Mouse (Mus musculus) monocyte, adult 2 months (primary cell): ENCODE data around the gene Riox1.
"Not testable (repeated sequence)": the region's sequence is repeated elsewhere in the genome, so short reads cannot be mapped to it uniquely, and the experiment has no call there.

Experiments used
- DNase-seq, 2 experiments: peaks; one replicate each; pipeline ENCODE4 v3.0.0; 2022; ENCODE audit warnings: low spot score in 2 of 2, low read depth in 1 of 2

The Riox1 gene

GRCm38 (mm10) chr12:83950493-83950839, at the start of gene Riox1:
Gene Riox1 (plus strand): TSS chr12:83950608.
- peak in 1 of 2 experiments; percentile 28 for DNase-seq

DNA sequence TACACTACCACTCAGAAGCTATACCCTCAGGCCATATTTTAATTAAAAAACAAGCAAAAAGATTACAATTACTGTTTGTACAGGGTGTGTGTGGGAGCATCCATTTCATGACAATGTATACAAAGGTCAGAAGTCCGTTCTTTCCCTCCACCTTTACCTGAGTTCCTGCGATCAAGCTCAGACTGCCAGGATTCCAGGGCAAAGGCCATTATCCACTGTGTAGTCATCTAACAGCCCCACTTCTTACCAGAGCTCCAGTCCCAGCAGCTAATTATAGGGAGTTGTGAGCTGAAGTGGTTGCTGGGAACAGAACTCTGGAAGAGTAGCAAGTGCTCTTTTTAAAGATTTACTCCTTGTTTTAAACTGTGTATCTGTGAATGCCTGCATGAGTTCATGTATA, 40.0 kb upstream of the Riox1 start:
- no peak for DNase-seq

DNA sequence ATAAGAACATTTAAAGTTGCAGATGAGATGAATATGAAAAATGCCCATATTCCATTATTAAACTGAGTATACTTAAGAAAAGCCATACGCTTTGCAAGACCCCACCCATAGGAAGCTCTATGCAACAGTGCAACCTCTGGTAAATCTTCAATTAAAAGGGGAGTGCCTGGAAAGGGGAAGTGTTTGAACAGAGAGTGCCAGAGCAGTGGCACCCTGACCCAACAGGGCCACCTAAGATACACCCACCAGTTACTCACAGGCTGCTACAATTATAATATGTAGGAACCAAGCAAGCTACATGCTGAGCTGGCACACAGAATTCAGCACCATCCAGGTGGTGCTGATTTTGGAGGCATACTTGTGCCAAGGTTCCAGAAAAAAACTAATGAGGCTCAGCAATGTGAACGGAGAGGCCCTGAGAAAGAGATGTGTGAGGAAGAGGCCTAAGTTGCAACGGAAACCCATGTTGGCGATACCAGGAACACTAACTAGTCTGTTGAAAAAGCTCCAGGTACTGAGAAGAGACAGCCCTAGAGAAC, 36.1 kb upstream of the Riox1 start:
- no peak for DNase-seq

GRCm38 (mm10) chr12:83914797-83915196, 35.6 kb upstream of the Riox1 start:
- no peak for DNase-seq

DNA sequence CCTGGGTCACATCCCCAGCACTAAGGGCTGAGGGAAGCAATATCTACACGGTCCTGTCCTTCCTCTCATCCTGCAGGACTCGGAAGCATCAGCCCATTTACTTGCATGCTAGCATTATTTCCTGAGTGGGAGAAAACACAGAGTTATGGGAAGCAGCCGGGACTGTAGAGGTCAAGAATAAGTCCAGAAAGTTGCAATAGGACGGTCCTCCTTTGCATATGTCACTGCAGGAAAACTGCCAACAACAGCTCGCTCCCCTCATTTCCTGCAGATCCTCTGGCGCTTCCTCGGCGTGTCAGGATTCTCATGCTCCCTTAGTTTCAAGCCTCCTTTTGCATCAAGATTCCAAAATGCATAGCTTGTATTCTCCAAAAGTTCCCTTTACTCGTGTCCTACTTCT, 33.5 kb upstream of the Riox1 start:
- DNase-seq, result no peak

DNA sequence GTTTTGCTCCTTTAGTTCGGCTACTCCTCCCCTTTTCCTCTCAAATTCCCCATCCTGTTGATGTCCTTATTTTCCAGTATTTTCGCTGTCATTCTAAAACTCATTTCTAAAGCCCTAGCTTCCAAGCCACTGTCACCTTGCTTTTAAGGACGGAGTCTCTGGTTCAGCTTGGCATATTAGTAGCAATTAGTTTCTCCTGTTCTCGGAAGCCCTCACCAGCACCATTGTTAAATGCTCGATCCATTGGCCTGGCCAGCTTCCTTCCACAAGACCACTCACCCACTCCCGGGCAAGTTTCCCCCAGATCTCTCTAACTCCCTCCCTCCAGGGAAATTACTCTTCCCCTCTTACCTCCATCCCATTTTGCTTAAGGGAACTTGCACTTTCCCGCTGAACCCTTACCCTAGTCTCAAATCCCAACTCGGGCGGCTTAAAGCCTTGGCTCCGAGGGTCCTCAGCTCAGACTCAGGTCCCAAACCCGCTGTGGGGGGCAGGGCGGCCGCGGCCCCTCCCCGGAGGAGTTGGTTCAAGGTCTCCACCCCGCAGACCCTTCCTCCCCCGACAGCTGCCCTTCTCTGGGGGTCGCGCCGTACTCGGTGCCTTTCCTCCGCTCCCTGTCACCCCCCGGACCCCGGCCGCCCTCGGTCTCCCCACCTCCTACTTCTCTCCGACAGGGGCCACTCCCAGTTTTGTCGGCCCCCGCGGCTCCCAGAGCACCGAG, 29.5 kb upstream of the Riox1 start:
- no peak for DNase-seq

- DNase-seq, result peak; percentile 95 to 96
Observed at GRCm38 (mm10) chr12:83921535-83922381, 28.6 kb upstream of the Riox1 start, which contains the start of gene Numb. Gene Numb (minus strand): TSS chr12:83921934.

DNA sequence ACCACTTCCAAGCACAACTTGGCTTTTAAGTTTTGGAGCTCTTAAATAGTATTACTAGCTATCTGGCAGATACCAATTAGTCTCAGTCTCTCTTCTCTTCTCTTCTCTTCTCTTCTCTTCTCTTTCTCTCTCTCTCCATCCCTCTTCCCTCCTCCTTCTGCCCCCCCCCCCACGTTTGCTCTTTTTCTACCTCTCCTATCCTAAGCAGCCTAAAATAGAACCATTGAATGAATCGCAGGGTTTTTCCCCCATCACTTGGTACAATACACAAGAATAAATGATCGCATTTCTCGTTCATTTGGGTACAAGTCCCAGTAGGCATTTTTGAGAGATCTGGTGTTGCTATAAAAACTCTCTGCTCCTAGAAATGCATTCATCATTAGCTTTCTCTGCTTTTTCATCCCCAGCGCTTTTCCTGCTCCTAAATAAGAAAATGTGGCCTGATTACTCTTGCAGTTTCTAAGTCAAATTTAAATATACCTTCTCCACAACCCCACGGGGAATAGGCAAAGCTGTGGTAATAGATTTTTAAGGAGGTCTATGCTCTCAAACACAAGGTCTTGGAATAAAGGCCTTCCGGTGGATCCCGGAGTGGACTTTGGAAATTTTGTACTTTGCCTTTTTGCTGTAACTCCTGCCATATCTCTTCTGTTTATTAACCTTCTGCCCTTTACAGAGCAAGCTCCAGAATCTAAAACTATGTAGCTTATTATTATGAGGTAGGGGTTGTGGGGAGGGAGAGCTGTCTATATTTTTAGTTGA, 27.5 kb upstream of the Riox1 start:
- no peak for DNase-seq

GRCm38 (mm10) chr12:83923486-83923859, 26.9 kb upstream of the Riox1 start:
- DNase-seq, result no peak

DNA sequence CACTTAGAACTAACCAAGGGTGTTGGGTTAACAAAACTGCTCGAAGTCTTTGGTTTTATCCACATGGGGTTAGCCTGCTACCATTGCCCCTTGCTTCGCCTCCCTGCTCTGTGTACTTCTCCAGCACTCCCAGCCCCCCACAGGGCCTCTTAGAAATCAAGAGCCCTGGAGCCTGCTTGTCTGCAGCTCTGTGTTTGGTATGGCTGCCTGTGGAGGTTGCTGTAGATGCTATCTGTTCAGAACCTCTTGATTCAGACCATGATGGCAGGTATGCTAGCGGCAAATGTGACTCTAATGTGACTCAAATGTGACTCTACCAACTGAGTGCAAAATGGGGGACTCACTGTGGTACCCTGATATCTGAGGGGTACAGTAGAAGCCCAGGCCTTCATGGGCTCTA, 26.1 kb upstream of the Riox1 start:
- no peak for DNase-seq

DNA sequence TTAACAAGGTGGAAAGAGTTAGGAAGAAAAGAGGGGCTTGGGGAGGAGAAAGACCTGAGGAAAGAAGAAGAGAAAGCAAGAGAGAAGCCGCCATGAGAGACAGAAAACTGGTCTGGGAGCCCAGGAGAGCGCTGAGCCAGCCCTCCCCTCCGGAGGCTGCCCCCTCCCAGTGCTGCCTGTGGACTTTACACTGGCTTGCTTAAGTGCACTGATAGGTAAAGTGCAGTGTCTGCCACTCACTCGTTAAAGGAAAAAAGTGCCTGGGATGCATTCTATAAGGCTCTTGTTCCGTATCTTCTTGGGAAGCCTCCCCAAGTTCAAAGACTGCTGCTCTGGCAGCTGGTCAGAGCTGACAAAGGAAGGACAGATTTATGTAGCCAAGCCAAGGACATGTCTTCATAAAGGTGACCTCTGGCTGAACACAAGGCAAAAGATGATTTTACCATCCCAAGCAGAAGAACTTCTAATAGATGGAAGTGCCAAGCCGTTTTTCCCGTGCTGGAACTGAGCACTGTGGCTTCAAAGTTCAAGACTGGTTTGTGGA, 25.2 kb upstream of the Riox1 start:
- DNase-seq, result no peak

- no peak for DNase-seq
Observed at GRCm38 (mm10) chr12:83926061-83926460, 24.3 kb upstream of the Riox1 start.

- no peak for DNase-seq
Observed at GRCm38 (mm10) chr12:83927747-83928146, 22.7 kb upstream of the Riox1 start.

- DNase-seq, result no peak
Observed at GRCm38 (mm10) chr12:83929186-83929804, 21.1 kb upstream of the Riox1 start.

- no peak for DNase-seq
Observed at GRCm38 (mm10) chr12:83937600-83937999, 12.8 kb upstream of the Riox1 start.

DNA sequence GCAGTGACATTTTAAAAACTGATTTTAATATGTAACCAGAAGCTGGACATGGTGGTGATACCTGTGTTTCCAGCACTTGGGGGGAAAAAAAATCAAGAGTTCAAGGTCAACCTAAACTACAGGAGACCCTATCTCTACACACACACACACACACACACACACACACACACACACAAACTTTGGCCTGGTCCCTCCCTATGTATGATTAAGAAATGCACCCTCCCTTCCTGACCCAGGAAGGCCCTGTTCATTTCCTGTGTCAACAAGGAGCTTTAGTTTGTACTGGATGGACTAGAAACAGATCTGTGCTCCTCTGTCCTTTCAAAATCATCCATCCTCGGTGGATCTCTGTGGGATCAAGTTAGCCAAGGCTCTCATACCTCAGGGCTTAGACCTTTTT, 11.8 kb upstream of the Riox1 start:
- DNase-seq, result not testable (repeated sequence)

DNA sequence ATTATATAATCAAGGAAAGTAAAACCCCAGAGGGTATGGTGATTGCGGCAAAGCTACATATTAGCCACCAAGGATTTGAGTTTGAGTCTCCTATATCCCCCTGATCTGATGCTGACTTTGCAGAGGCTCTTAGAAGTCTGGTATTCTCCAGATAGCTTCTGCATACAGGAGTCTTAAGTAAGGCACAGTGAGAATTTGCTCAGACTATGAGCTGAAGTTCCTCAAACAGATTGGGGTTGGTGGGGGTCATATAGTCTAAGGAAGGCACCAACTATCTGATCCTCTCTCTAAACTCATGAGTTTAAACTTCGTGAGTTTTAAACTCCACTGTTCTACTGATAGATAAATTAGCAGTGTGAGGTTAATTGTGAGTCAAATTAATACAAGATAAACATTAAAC, 11.1 kb upstream of the Riox1 start:
- no peak for DNase-seq

- DNase-seq, result no peak
Observed at GRCm38 (mm10) chr12:83940031-83940430, 10.4 kb upstream of the Riox1 start.

DNA sequence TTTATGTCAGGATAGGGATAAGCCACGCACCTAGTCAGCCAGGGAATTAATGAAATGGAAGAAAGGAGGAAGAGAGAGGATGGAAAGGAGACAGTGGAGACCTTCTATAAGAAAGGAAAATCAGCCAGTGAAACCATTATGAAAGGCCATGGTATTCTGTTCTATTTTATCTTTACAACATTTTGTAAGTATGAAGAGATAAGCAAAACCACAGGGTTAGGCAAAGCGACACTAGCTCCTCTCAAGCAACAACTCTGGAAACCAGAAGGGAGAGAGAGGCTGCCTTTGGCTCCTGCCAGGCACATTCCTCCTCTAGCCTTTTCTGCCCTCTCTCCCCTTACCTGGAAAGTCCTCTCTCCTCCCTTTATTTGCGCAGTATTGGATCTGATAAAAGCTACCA, 8.5 kb upstream of the Riox1 start:
- no peak for DNase-seq

DNA sequence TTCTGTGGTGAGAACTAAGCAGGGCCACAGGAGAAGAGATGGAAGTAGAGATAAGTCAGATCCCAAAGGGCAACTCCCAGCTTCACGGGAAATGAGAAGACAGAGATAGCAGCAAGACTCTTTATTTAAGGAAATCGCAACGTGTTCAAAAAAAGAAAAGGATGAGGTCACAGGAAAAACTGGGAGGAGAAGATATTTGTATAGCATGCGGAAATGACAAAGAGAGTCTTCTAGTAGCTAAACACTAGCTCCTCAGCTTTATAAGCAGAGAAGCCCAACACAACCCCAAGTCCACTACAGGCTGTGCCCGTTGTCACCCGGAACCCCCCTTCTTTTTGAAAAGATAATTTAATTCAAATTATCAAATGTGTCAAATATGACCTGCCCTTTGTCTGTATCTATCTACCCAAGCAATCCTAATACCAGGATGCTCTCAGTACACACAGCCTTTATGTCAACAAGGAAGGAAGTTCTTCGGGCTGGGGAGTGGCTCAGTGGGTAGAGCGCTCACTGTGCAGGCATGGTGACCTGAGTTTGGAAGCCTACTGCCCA, 3.1 kb upstream of the Riox1 start:
- DNase-seq, result no peak

GRCm38 (mm10) chr12:83949043-83949442, 1.4 kb upstream of the Riox1 start:
- no peak for DNase-seq
